Mouse (Mus musculus) erythroblast, embryonic 14.5 days (primary cell): ENCODE measurements around the gene Faap24.

Experiments
- GATA1 ChIP-seq: IDR thresholded peaks from 2 replicates; pipeline ENCODE4 v1.6.1; 2012; ENCODE audit warnings: low read length, inconsistent platforms, mixed read lengths
- TAL1 ChIP-seq: IDR thresholded peaks from 3 replicates; pipeline ENCODE4 v1.6.1; 2012; ENCODE audit warnings: low read length, inconsistent platforms, mixed read lengths

DNA sequence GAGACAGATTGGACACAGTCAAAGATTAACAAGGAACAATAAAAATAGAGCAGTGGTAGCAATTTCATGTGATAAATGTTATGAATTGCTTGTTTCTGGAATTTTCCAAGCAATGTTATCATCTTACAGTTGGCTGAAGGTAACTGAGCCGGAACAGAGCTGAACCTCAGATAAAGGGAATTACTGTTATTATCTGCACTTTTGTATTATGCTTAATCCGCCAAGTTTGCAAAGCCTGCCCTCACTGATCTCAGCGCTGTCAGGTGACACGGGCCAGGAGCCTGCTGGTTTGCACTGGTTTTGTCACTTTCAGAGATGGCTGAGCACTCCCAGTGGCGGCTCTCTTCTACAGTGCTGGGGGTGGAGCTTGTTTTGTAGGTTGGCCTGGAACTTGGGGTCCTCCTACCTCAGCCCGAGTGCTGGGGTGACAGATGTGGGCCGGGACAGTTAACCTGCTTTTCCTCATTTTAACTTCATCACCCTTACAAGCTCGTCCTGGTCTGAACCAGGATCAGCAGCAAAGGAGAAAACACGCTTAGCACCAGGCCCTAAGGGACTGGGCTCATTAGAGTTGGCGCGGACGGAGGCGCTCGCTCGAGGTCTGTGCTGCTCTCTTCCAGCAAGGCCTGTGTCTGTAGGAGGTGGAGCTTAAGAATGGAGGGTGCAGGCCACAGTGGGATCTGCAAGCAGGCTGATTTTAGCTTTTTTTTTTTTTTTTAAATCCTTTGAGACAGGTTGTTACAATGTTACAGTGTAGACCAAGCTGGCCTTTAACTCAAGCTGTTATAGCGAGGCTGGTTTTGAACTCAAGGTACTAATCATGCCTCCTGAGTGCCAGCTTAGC lies 23.3 kb downstream of the Faap24 start:
- no peak for TF ChIP-seq GATA1
- no peak for TF ChIP-seq TAL1
